Mouse (Mus musculus) kidney, embryonic 15.5 days (tissue): Measurements from ENCODE around the gene Smpd4. TPM values are rescaled to one million over a fixed set of nuclear protein-coding genes. Genes with fewer than 3 reads are reported as not detected.

Source experiments
- ATAC-seq: fragments of 200-750 bp; cut with Nextera tagmentation; replicated peaks from 2 replicates; pipeline ENCODE4 v1.8.0; 2017; ENCODE audit warnings: moderate TSS enrichment; ENCODE audit not compliant: low FRiP score
- H3K27ac ChIP-seq: fragments of 300-500 bp; sonication (generic); 2 replicates; pipeline ENCODE4 v1.5.1; 2015; ENCODE audit warnings: mild to moderate bottlenecking, inconsistent platforms
- H3K27me3 ChIP-seq: fragments of 300-500 bp; sonication (generic); 2 replicates; pipeline ENCODE4 v1.6.1; 2015; ENCODE audit warnings: inconsistent platforms
- H3K36me3 ChIP-seq: fragments of 300-500 bp; sonication (generic); 2 replicates; pipeline ENCODE4 v1.6.1; 2015; ENCODE audit warnings: inconsistent platforms
- H3K4me1 ChIP-seq: fragments of 300-500 bp; sonication (generic); 2 replicates; pipeline ENCODE4 v1.6.1; 2015; ENCODE audit warnings: inconsistent platforms
- H3K4me2 ChIP-seq: fragments of 300-500 bp; sonication (generic); 2 replicates; pipeline ENCODE4 v1.6.1; 2015; ENCODE audit warnings: moderate library complexity, mild to moderate bottlenecking, inconsistent platforms
- H3K4me3 ChIP-seq: fragments of 300-500 bp; sonication (generic); replicated peaks from 2 replicates; pipeline ENCODE4 v1.5.1; 2015; ENCODE audit warnings: mild to moderate bottlenecking, inconsistent platforms
- H3K9ac ChIP-seq: fragments of 300-500 bp; sonication (generic); 2 replicates; pipeline ENCODE4 v1.6.1; 2015; ENCODE audit warnings: mild to moderate bottlenecking, inconsistent platforms
- H3K9me3 ChIP-seq: fragments of 300-500 bp; sonication (generic); replicated peaks from 2 replicates; pipeline ENCODE4 v1.6.1; 2016; ENCODE audit warnings: inconsistent platforms
- WGBS: fragments of 180-500 bp; shearing (Covaris S2); methylation state at CpG from one replicate; pipeline ENCODE4 v1.1.7; 2015; ENCODE audit warnings: mixed read lengths; 5-methylcytosine and 5-hydroxymethylcytosine counted together
- polyA plus RNA-seq: library from polyadenylated mRNA; unstranded; fragments of >200 nt; fragmentation: Nextera tagmentation; extraction: Ambion mirVana; gene quantifications from 2 replicates; pipeline ENCODE4 v1.2.1, GENCODE M21; 2015

Gene Smpd4
- polyA plus RNA-seq, 1 experiment from 2014 or later: 42.6 TPM

DNA sequence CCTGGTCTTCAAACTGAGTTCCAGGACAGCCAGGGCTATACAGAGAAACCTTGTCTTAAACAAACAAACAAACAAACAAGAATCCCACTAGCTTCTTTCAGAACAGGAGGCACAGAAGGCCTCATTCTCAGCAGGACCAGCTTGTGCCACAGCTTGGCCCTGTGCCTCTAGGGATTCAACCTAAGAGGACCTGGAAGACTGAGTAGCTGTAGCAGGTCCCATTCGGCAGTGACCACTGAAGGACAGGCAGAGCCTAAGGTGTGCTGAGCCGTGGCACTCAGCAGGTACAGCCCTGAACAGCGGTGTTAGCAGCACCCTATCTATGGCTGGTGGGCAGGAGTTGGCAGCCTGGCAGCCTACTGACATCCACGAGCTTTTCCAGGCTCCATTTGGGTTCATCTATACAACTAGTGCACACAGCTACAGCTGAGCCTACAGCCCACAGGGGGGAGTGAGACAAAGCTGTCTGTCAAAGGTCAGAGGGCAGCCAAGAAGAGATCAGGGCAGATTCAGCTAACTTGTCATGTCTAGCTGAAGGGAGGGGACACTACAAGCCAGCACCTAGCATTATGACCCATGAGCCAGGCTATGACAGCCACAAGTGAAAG lies 35.1 kb downstream of the Smpd4 start:
- Histone ChIP-seq H3K27me3 (no peaks in the 10 kb centered on the region), H3K9me3 (no peaks in the 10 kb centered on the region), H3K9ac (no peak overlapping the region), H3K4me3 (no peak overlapping the region), H3K36me3 (peaks cover 91% of the 10 kb centered on the region), H3K4me1 (no peaks in the 10 kb centered on the region), H3K27ac (no peak overlapping the region), H3K4me2 (no peak overlapping the region)
- ATAC-seq: no peak
- WGBS: 88% methylated on average over 4 of the region's 4 CpGs

DNA sequence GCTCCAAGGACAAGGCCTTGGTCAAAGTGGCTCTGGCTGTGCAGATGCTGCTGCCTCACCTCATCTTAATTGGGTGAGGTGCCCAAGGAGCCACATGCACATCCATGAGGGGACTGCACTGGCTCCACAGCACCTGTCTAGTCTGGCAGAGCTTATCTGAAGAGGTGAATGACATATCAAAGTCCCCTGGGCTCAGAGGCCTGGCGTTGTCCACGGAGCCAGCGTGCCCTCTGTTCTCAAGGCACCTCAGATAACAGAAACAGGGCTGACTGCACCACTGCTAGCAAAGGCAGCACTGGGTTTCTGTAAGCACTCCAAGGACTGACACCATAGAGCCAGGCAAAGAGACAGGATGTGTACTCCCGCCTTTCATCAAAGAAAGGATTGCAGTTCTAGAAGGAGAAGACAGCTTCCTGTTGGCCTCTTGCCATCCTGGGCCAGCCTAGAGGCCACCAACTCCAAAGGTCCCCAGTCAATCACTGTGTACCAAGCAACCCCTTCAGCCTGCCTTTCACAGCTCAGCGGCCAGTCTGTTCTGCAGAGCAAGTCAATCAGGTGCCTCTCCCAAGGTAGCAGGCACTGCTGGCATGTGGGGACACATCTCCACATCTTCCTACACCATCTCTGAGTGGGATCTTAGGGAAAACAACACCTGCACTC lies 37.2 kb downstream of the Smpd4 start:
- ATAC-seq: no peak
- Histone ChIP-seq H3K4me2 (no peak overlapping the region), H3K27ac (no peak overlapping the region), H3K27me3 (no peaks in the 10 kb centered on the region), H3K9me3 (no peaks in the 10 kb centered on the region), H3K36me3 (peaks cover 88% of the 10 kb centered on the region), H3K4me1 (no peaks in the 10 kb centered on the region), H3K9ac (no peak overlapping the region), H3K4me3 (no peak overlapping the region)
- WGBS: 87% methylated on average over 5 of the region's 5 CpGs

DNA sequence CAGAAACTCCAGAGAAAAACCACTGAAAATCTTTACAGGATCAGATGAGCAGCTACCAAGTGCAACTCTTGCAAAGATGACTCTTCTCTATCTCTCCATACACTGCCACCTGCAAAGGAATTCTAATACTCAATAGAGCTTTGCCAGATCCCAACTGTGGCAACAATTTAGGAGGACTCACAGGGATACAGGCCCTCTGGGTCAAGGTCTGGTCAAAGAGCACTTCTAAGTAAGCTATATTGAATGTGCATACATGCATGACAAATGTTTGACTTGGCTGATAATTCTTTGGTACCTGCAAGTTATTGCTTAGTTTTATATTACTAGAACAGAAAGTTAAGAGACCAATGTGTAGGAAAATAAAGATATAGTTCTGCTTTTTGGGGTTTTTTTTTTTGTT lies 46.4 kb downstream of the Smpd4 start:
- no peak overlapping the region for H3K4me3 ChIP-seq
- no peak for ATAC-seq
- no peaks in the 10 kb centered on the region for H3K27me3 ChIP-seq
- no peak overlapping the region for H3K9ac ChIP-seq
- no peaks in the 10 kb centered on the region for H3K4me1 ChIP-seq
- H3K36me3 ChIP-seq: peaks cover 87% of the 10 kb centered on the region
- H3K9me3 ChIP-seq: no peaks in the 10 kb centered on the region
- no peak overlapping the region for H3K4me2 ChIP-seq
- no peak overlapping the region for H3K27ac ChIP-seq

DNA sequence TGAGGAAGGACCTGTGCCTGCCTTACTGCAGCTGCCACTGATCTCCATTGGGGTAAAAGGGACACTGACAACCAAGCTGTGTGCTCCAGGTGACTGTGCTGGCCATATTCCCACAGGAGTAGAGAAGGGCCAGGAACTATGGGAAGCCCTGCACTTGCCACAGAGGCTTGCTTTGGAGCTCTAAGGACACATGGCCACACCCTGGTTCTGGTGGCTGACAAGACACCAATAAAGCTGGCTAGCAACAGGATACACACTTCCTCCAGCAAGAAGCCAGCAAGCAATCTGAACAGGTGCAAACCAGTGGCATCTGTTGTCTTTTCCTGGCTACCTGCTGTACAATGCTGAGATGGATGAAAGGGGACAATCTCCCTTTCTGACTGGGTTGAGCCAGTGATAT lies 50.7 kb downstream of the Smpd4 start:
- H3K4me2 ChIP-seq: no peak overlapping the region
- no peak for ATAC-seq
- H3K36me3 ChIP-seq: peaks cover 90% of the 10 kb centered on the region
- H3K27ac ChIP-seq: no peak overlapping the region
- H3K27me3 ChIP-seq: no peaks in the 10 kb centered on the region
- H3K4me1 ChIP-seq: no peaks in the 10 kb centered on the region
- no peak overlapping the region for H3K4me3 ChIP-seq
- H3K9me3 ChIP-seq: no peaks in the 10 kb centered on the region
- no peak overlapping the region for H3K9ac ChIP-seq

Other genes with a start within 250 kb of the Smpd4 start
- 14.2 and 15.2 TPM in 2 replicates for gene Snap29, start 213.4 kb upstream of the Smpd4 start, polyA plus RNA-seq
- gene Pi4ka, start 213.0 kb upstream of the Smpd4 start, polyA plus RNA-seq: 30.9 and 39.7 TPM in 2 replicates
- 68.9 and 72.6 TPM in 2 replicates for gene Crkl, start 167.4 kb upstream of the Smpd4 start, polyA plus RNA-seq
- gene Aifm3, start 129.7 kb upstream of the Smpd4 start, polyA plus RNA-seq: 1.8 and 2.1 TPM in 2 replicates
- gene Lztr1, start 110.7 kb upstream of the Smpd4 start, polyA plus RNA-seq: 83.3 and 96.0 TPM in 2 replicates
- gene Thap7, start 88.2 kb upstream of the Smpd4 start, polyA plus RNA-seq: 51.9 and 55.2 TPM in 2 replicates
- 0.23 and 0.24 TPM in 2 replicates for gene Lrrc74b, start 58.1 kb upstream of the Smpd4 start, polyA plus RNA-seq
- 0.82 and 1.2 TPM in 2 replicates for gene P2rx6, start 57.5 kb upstream of the Smpd4 start, polyA plus RNA-seq
- 8.6 and 10.3 TPM in 2 replicates for gene Slc7a4, start 36.1 kb upstream of the Smpd4 start, polyA plus RNA-seq
- 6.8 and 7.8 TPM in 2 replicates for gene Ccdc74a, start 27.1 kb downstream of the Smpd4 start, polyA plus RNA-seq
- gene Med15, start 113.5 kb downstream of the Smpd4 start, polyA plus RNA-seq: 44.4 and 47.9 TPM in 2 replicates
- gene Klhl22, start 140.3 kb downstream of the Smpd4 start, polyA plus RNA-seq: 65.1 and 71.4 TPM in 2 replicates
- 10.8 and 12.3 TPM in 2 replicates for gene Scarf2, start 177.9 kb downstream of the Smpd4 start, polyA plus RNA-seq
- gene B830017H08Rik, start 213.8 kb downstream of the Smpd4 start, polyA plus RNA-seq: 0.26 and 0.27 TPM in 2 replicates
- 20.2 and 21.6 TPM in 2 replicates for gene Car15, start 219.0 kb downstream of the Smpd4 start, polyA plus RNA-seq